Mouse (Mus musculus): ENCODE measurements at regions not wholly inside any gene's neighbourhood (a gene's known extent, or its start where the extent isn't known, plus 50 kb on each side); places are given as distances from the start of the nearest gene placed in this dataset.
A peak's percentile ranks its signal among the peaks of the same experiment; 100 is the strongest.

DNA sequence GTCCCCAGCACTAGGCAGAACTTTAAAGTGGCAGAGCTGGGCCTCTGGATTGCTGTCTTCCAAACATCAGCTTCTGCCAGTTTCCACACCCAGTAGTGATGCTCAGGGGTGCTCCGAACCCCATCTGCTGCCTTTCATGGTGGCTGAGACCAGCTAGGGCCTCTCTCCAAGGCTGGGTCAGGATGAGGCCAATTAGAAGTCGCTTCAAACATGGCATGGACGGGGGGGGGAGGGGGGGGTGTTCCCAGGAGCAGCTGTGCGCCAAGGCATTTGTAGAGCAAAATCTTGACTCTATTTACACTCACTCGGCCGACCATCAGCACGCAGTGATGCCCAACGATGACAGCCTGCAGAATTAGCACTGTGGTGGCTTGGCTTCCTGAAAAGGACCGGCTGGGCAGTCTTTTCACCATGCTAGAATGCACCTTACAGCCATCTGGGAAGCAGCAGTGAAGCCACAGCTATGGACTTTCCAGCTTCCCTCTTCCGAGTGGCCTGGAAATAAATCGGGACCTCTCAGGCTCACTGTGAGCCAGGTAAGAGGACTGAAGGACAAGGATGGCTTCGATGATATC is 73.7 kb upstream of the Msx1 start:
- DNase-seq (ENCODE audit: low spot score), result peak; percentile 44

DNA sequence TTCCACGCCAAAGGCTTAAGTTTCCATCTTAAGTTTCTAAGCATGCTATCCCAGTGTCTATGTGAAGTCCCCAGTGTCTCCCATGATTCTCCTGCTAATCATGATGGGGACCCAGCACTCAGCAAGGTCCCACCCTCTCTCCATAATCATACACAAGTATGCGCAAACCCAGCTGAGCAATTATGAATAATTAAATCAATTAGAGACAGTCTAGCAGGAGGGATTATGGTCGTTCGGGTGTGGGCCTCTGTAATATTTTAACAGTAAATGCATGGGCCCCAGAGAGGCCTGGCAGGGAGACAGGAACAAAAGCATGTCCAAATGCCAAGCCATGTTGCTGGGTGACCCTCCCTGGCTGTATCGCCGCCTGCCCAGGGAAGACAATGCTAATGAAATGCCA is 73.1 kb upstream of the Msx1 start:
- peak; percentile 50 for DNase-seq (ENCODE audit: low spot score)

- peak; percentile 74 for DNase-seq (ENCODE audit: low spot score)
Observed at GRCm38 (mm10) chr5:37895441-37896336, 71.3 kb upstream of the Msx1 start.

- peak; percentile 43 for DNase-seq (ENCODE audit: low spot score)
Observed at GRCm38 (mm10) chr5:37893639-37894550, 69.5 kb upstream of the Msx1 start.

DNA sequence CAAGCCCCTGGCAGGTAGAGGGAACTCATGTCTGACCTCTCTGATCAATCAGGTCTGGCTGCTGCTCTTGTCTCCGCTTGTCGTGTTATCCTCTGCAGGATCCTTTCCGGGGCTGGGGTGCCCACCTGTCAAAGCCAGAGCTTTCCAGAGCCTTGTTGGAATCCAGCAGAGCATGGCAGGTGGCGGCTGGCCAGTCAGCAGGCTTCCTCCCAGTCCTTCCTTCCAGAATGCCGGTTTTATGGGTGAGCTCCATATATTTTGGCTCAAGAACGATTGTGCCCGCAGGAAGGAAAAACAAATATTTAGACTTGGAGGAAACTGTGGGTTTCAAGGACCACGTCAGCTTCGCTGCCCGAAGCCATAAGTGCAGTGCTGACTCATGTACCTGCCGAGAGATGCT is 66.3 kb upstream of the Msx1 start:
- no peak for DNase-seq (ENCODE audit: low spot score)

DNA sequence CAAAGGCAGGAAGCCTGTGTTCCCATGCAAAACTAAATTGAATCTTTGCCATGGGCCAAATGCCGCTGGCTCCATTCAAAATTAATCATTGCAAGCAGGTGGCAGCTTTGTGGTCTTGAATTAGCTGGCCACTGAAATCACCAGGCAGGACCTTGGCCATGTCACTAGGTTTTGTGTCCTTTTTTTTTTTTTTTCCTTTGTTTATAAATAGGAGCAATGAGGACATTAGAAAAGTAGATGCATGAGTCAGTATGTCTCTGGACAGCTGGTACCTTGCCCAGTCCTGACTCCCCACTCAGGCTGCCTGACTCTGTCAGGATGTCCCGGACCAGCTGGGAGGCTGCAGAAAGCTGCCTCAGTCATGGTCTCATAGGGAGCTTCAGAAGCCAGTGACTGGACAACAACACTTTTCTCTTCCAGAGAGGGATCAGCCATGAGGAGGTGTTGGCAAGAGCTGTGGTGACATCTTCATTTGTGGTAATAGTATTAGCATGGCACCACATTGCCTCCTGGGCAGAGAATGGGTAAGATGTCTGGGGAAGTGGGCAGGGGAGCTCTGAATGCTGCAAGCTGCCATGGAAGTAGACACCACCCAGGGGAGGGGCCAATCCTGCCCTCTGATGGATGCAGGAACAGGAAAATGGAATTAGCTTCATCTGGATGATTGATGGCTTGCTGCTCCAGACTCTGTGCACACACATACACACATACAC is 55.4 kb upstream of the Msx1 start:
- DNase-seq (ENCODE audit: low spot score), result no peak

GRCm38 (mm10) chr5:37876240-37876639 is 51.9 kb upstream of the Msx1 start:
- no peak for DNase-seq (ENCODE audit: low spot score)

DNA sequence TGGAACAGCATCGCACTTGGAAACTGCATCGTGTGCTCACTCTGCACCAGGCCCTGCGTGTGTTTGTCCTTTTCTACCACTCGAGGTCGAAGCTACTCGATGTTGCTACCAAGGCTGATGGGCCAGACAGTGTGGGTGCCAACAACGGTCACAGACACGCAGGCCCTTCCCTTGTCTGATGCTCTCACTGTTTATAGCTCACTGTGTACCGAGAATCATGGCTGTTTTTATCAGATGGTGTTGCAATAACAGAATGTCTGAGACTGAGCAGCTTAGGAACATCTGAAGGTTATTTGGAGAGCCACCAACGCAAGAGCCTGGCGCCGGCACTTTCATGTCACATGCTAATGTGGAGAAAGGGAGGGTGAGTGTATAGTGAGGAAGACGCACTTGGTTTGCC is 51.1 kb upstream of the Msx1 start:
- no peak for DNase-seq (ENCODE audit: low spot score)

- no peak for DNase-seq (ENCODE audit: low spot score)
Observed at GRCm38 (mm10) chr5:37874784-37875281, 50.5 kb upstream of the Msx1 start.
